Mouse (Mus musculus) mesoderm, embryonic 11.5 days (tissue): ENCODE data around the gene Gpatch1.
A peak's percentile ranks its signal among the peaks of the same experiment; 100 is the strongest.

ENCODE experiments used
- DNase-seq: peaks from one replicate; pipeline ENCODE4 v3.0.0-alpha.2; 2012; ENCODE audit warnings: low read depth, low spot score

Gpatch1 gene

DNA sequence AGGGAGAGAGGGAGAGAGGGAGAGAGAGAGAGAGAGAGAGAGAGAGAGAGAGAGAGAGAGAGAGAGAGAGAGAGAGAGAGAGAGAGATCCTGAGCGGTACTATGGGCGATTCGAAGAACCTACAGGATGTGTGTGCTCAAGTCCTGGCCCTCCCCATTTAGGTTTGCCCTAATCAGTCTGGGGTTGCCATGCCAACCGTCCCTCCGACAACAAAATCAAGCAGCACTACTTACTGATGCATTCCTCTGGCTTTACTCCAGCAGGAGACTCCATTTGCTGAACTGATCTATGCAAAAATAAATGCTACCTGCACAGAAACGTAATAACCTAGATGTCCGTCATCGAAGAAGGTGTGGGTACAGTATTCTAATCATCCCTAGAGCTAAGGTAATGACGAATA is 82.9 kb downstream of the Gpatch1 start:
- DNase-seq: peak; percentile 80

DNA sequence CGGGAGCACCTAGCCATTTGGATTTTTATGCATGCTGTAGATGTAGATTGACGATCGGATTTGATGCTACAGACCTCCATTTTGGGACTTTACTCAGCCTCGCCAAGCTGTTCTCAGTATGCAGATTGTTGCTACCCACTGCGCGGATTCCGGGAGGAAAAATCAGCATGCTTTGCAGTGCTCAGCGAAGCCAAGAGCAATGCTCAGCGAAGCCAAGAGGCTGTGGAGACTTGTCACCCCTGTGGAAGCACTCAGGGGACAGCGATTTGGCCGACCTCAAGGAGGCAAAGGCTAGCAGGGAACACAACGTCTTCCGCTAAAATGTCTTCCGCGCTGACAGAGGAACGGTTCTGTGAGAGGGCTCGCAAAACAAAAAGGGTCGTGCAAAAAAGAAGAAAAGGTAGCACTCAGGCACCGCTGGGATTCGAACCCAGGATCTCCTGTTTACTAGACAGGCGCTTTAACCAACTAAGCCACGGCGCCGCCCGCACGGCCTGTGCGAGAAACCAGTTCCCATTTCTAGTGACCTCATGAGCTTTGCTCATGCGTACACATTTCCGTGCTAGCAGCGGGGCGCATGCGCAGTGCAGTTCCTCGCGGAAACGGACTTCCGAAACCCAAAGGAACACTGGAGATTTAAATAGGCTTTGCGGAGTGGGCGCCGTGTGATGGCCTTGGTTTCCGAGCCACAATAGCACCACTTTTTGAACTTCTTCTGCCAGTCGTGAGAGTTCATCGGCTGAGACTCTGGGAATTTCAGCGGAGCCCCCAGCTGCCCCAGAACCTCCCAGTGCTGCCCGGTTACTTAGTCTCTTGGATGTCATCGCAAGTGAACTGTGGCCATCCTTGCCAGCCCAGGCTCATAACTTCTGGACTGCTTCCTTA is 83.6 kb downstream of the Gpatch1 start:
- DNase-seq: peak; percentile 98

DNA sequence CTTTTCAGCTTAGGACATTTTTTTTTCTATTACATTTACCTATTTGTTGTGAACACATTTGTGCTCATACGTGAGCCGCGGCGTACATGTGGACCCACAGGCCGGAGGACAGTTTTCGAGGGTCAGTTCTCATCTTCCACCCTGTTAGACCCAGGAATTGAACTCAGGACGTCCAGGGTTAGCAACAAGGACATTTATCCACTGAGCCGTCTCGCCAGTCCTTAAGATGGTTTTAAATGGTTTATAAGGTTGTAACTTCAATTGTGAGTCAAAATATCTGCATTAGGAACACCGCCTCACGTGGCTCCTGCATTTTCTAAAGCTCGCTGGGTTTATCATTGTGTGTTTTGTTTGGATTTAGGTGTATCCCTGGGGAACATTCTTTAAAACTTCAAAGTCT is 84.4 kb downstream of the Gpatch1 start:
- DNase-seq: no peak

DNA sequence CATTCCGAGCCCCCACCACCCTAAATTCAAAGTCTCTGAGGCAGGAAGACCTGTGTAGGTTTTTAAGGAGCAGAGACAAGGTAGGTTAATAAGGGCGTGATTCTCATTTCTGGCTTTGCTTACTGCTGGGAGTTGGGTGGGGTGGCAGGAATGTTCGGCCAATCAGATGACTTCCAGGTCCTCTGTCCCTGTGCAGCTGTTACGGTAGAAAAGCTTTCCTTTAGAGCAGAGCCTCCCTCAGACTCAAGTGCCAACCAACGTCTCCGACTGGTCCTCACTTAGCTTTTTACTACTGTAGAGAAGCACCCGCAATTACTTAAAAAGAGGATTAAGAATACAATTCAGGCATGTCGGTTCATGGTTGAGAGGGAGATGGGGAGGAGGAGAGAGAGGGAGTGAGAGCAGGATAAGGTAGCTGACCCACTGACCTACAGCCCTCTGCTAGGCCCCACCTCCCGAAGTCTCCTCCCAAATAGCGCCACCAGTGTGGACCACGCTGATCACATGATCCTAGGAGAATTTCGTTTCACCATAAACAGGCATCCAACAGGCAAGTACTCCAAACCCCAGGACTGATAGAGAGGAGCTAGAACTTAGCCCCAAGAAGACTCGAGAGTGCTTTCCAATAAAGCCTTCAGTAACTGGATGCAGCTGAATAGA is 85.3 kb downstream of the Gpatch1 start:
- no peak for DNase-seq

DNA sequence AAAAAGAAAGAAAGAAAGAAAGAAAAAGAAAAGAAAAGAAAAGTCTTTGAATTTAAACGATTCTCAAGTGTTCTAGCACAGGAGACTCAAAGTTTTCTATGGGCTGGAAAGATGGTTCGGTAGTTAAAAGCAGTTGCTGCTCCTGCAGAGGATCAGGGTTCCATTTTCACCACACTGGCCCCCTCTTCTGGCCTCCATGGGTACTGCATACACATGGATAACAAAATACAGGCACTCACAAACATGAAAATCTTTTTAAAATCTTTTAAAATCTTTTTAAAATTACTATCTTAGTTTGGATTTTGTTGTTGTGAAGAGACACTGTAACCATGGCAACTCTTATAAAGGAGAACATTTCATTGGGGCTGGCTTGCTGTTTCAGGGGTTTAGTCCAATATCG is 87.9 kb downstream of the Gpatch1 start:
- DNase-seq: peak; percentile 55
